Mouse (Mus musculus) lung, embryonic 14.5 days (tissue): Measurements from ENCODE around the gene Hist1h2bn. TPM values are rescaled to one million over a fixed set of nuclear protein-coding genes. Genes with fewer than 3 reads are reported as not detected.
A peak's percentile ranks its signal among the peaks of the same experiment; 100 is the strongest.
"Not testable (repeated sequence)": the region's sequence is repeated elsewhere in the genome, so short reads cannot be mapped to it uniquely, and the experiment has no call there.

ENCODE experiments used
- ATAC-seq: fragments of 200-750 bp; cut with Nextera tagmentation; 2 replicates; pipeline ENCODE4 v1.8.0; 2017; ENCODE audit warnings: mild to moderate bottlenecking, moderate TSS enrichment, moderate library complexity; ENCODE audit not compliant: insufficient read depth
- DNase-seq: peaks from one replicate; pipeline ENCODE4 v3.0.0-alpha.2; 2015
- H3K27ac ChIP-seq: fragments of 300-500 bp; sonication (generic); 2 replicates; pipeline ENCODE4 v1.5.1; 2014; ENCODE audit warnings: low read depth, mild to moderate bottlenecking, moderate library complexity
- H3K27me3 ChIP-seq: fragments of 300-500 bp; sonication (generic); 2 replicates; pipeline ENCODE4 v1.6.1; 2014; ENCODE audit warnings: low read length, control low read depth; ENCODE audit not compliant: insufficient read depth
- H3K36me3 ChIP-seq: fragments of 300-500 bp; sonication (generic); 2 replicates; pipeline ENCODE4 v1.6.1; 2014; ENCODE audit warnings: control low read depth; ENCODE audit not compliant: insufficient read depth
- H3K4me1 ChIP-seq: fragments of 300-500 bp; sonication (generic); 2 replicates; pipeline ENCODE4 v1.6.1; 2014; ENCODE audit warnings: antibody characterized with exemption, control low read depth; ENCODE audit not compliant: insufficient read depth
- H3K4me2 ChIP-seq: fragments of 300-500 bp; sonication (generic); 2 replicates; pipeline ENCODE4 v1.6.1; 2014; ENCODE audit warnings: mild to moderate bottlenecking
- H3K4me3 ChIP-seq: fragments of 300-500 bp; sonication (generic); 2 replicates; pipeline ENCODE4 v1.5.1; 2014; ENCODE audit warnings: low read depth, low read length
- H3K9ac ChIP-seq: fragments of 300-500 bp; sonication (generic); 2 replicates; pipeline ENCODE4 v1.6.1; 2014
- H3K9me3 ChIP-seq: fragments of 300-500 bp; sonication (generic); 2 replicates; pipeline ENCODE4 v1.6.1; 2016; ENCODE audit warnings: low read depth, low read length, control low read depth
- CTCF ChIP-seq: IDR thresholded peaks from 2 replicates; pipeline ENCODE4 v1.5.1; 2016; ENCODE audit warnings: antibody characterized with exemption, low read depth
- WGBS: fragments of 180-500 bp; shearing (Covaris S2); extraction: QIAGEN DNeasy Blood & Tissue Kit; methylation state at CpG from one replicate; pipeline ENCODE4 v1.1.7; 2014; 5-methylcytosine and 5-hydroxymethylcytosine counted together
- polyA plus RNA-seq: library from polyadenylated mRNA; unstranded; fragments of >200 nt; fragmentation: Nextera tagmentation; extraction: Ambion mirVana; gene quantifications from 2 replicates; pipeline ENCODE4 v1.2.1, GENCODE M21; 2014

Hist1h2bn gene
- polyA plus RNA-seq, 1 experiment from 2014 or later, result 3.1 TPM

DNA sequence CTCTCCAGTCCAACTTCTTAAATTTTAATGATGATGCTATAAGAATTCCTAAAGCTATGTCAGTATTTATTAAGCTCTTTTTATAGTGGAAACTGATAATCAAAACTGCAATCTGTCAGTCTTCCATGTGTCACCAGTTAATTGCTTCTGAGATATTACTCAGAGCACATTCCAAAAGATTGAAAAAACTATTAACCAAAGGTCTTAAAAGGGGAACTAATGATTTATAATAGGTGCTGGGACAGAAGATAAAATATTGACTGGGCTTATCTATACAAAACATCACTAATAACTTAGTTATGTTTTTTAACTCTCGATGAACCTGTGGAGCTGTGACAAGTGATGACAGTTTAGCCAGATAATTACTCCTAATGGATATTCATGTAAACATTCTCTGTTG, 8.9 kb upstream of the Hist1h2bn start:
- DNase-seq (no peak), ATAC-seq (no peak)
- Histone ChIP-seq H3K36me3 (no peaks in the 10 kb centered on the region), H3K4me3 (no peak overlapping the region), H3K27ac (no peak overlapping the region), H3K4me2 (no peak overlapping the region), H3K4me1 (no peaks in the 10 kb centered on the region), H3K9me3 (no peaks in the 10 kb centered on the region), H3K9ac (no peak overlapping the region), H3K27me3 (no peaks in the 10 kb centered on the region)
- 42% methylated on average over 1 of the region's 1 CpGs for WGBS
- TF ChIP-seq CTCF, result no peak

DNA sequence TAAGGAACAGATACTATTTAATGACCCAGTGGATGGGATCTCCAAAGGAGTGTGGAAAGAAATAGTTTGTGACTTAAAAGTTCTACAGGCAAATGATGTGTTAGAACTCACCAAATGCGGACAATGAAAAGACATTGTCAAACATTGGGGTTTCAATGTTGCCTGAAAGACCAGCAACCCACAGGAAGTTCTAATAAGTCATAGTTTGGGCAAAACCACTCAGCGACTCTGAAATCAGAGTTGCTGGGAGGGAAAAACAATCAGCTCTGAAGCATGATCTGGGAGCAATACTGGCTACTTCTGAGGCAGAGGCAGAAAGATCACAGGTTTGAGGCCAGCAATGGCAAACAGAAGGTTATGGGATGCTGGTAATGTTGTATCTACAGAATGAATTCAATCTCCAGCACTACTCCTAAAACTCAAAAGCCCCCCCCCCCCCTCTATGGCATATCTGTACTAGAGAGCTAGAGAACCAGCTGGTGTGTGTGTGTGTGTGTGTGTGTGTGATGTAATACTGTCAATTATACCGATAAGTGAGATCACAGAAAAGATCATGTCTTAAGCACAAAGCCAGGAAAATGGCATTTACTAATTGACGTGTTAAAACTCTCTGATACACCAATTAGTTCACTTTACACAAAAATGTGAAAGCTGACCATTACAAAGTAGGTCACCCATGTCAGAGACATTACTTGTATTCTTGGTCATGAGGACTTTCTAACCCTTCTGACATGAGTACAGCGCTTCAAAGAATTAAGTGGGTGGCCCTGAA, 4.3 kb upstream of the Hist1h2bn start:
- peak; percentile 68 for DNase-seq
- WGBS, result 2% methylated on average over 5 of the region's 5 CpGs
- Histone ChIP-seq H3K36me3 (no peaks in the 10 kb centered on the region), H3K4me2 (peak overlapping the region; percentile 84), H3K27me3 (no peaks in the 10 kb centered on the region), H3K4me1 (no peaks in the 10 kb centered on the region), H3K9ac (peak overlapping the region; percentile 82), H3K27ac (peak overlapping the region; percentile 97), H3K9me3 (no peaks in the 10 kb centered on the region), H3K4me3 (peak overlapping the region; percentile 57)
- TF ChIP-seq CTCF, result no peak
- ATAC-seq, result no peak

DNA sequence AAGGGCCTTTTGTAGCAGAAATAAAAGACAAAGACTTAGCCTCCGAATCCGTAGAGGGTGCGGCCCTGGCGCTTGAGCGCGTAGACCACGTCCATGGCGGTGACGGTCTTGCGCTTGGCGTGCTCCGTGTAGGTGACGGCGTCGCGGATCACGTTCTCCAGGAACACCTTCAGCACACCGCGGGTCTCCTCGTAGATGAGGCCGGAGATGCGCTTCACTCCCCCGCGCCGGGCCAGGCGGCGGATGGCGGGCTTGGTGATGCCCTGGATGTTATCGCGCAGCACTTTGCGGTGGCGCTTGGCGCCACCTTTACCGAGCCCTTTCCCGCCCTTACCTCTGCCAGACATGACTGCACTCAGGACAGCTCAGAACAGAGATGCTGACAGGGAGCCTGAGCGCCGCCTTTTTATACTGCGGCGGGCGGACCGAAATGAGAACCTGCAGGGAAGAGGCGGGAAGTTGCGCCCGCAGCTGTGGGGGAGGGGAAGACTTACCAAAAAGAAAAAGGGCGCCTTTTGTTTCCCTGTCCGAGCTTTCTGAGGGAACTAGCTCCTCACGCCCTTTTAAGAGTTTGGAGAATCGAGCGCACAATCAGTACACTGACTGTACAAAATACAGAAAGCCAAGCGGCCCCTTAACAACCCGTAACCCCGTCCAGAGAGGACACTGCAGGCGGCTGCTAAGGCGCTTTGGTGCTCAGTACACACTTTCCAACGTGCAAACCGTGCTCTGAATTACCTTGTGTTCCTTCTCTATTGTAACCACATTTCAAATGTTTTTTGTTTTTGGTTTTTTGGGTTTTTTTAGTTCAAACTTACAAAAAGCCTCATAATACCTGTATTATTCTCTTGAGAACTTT, 3.5 kb upstream of the Hist1h2bn start, which contains the start of gene Hist1h4k:
Gene Hist1h4k (minus strand): TSS at position 347 of the 859 bp plus-strand sequence.
- ATAC-seq (peak; percentile 85), DNase-seq (peak; percentile 98)
- WGBS, result under 1% methylated on average over 42 of the region's 56 CpGs
- H3K27ac ChIP-seq, result peak within 1 kb of the TSS; percentile 98
- H3K27me3 ChIP-seq, H3K4me1 ChIP-seq, H3K36me3 ChIP-seq, H3K9me3 ChIP-seq: not testable (repeated sequence)
- H3K9ac ChIP-seq, result peak within 1 kb of the TSS; percentile 82
- peak within 1 kb of the TSS; percentile 84 for H3K4me2 ChIP-seq
- peak within 1 kb of the TSS; percentile 57 for H3K4me3 ChIP-seq

DNA sequence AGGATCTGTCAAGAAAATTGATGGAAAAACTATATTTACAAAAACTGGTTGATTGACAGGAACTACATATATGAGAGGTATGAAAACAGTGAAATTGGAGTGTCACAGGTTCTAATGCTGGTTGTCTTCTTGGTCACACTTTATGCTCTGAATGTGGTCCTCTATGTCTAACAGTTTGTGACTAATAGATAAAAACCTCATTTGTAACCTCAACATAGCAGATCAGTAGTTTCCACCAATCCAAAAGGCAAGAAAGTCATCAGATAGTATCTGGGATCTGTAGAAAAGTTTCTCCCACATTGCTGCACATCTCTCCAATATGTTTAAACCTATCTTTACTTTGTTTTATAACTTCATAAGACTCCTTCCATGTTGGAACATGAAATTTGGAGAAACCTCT, 2.5 kb upstream of the Hist1h2bn start:
- no peaks in the 10 kb centered on the region for H3K27me3 ChIP-seq
- H3K4me3 ChIP-seq, result 0 out of 2 replicates have a peak overlapping the region, but pooled peaks have one; percentile 46
- no peak overlapping the region for H3K9ac ChIP-seq
- ATAC-seq, result no peak
- peak; percentile 9 for DNase-seq
- peak overlapping the region; percentile 75 for H3K4me2 ChIP-seq
- no peaks in the 10 kb centered on the region for H3K4me1 ChIP-seq
- no peaks in the 10 kb centered on the region for H3K9me3 ChIP-seq
- H3K36me3 ChIP-seq, result no peaks in the 10 kb centered on the region
- peak overlapping the region; percentile 98 for H3K27ac ChIP-seq
- TF ChIP-seq CTCF, result no peak

DNA sequence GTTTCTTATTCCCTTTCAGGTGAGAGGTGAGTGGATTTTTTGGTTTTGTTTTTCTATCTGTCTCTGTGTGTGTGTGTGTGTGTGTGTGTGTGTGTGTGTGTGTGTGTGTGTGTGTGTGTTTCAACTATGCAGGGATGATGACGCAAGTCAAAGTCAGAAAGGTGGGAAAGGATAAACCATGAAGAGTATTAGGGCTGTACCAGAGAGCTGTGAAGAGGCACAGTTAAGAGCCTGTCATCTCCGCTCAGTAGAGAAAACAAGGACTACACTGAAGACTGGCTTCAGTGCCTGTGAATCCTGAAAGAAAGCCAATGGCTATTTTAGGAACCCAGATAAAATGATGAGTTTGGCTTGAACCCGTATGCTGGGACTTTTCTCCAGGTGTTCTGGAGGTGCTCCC, 2.1 kb upstream of the Hist1h2bn start:
- Histone ChIP-seq H3K4me2 (peak overlapping the region; percentile 75), H3K9me3 (no peaks in the 10 kb centered on the region), H3K27ac (peak overlapping the region; percentile 98), H3K27me3 (no peaks in the 10 kb centered on the region), H3K4me3 (peak overlapping the region; percentile 46; the same call in 1 of the 2 replicates), H3K9ac (peak overlapping the region; percentile 71), H3K36me3 (no peaks in the 10 kb centered on the region), H3K4me1 (no peaks in the 10 kb centered on the region)
- DNase-seq (peak; percentile 15), ATAC-seq (no peak)
- no peak for TF ChIP-seq CTCF
- 54% methylated on average over 3 of the region's 3 CpGs for WGBS

DNA sequence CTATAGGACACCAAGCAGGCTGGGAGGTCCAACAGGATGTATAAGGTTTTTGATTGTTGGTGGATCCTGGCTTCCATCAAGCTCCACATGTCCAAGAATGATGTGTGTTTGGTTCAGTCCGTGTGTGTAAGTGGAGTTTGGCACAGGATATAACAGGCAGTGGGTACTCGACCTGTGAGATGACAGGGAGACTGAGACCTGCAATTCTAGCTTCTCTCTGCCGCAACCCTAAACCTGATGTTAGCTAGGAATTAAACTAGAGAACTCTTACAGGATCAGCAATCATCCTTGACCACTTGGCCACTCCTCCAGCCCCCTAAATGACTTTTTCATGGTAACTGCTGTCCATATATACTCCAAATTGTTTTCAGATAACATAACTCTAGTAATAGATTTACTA, 1.6 kb upstream of the Hist1h2bn start:
- H3K9me3 ChIP-seq, result no peaks in the 10 kb centered on the region
- H3K4me2 ChIP-seq, result peak overlapping the region; percentile 75
- DNase-seq, result peak; percentile 42
- H3K4me3 ChIP-seq, result peak overlapping the region; percentile 46
- no peaks in the 10 kb centered on the region for H3K36me3 ChIP-seq
- no peak for TF ChIP-seq CTCF
- WGBS, result 32% methylated on average over 3 of the region's 3 CpGs
- no peaks in the 10 kb centered on the region for H3K27me3 ChIP-seq
- peak overlapping the region; percentile 71 for H3K9ac ChIP-seq
- no peaks in the 10 kb centered on the region for H3K4me1 ChIP-seq
- ATAC-seq, result no peak
- H3K27ac ChIP-seq, result peak overlapping the region; percentile 98

DNA sequence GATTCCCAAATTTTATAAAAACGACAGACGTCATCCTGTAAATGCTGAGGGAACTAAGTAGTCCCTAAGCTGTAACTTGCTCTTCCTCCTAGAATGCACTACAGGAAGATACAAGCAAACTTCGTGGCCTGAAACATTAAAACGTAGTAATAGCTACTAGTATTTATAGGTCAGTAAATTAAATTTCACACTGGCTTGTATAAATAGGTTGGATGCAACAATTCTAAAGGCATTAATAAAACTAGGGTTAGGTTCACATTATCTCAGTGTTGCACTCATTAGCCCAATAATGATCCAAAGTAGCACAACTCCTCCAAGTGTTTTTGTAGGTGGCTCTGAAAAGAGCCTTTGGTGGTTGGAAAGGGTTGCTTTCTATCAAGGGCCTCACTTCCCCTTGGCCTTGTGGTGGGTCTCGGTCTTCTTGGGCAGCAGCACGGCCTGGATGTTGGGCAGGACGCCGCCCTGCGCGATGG, 836 bp upstream of the Hist1h2bn start:
- no peaks in the 10 kb centered on the region for H3K9me3 ChIP-seq
- H3K9ac ChIP-seq, result peak overlapping the region; percentile 71
- peak overlapping the region; percentile 46 for H3K4me3 ChIP-seq
- H3K36me3 ChIP-seq, result no peaks in the 10 kb centered on the region
- H3K27me3 ChIP-seq, result no peaks in the 10 kb centered on the region
- no peak for TF ChIP-seq CTCF
- H3K4me2 ChIP-seq, result peak overlapping the region; percentile 75
- no peaks in the 10 kb centered on the region for H3K4me1 ChIP-seq
- peak overlapping the region; percentile 98 for H3K27ac ChIP-seq
- DNase-seq (peak; percentile 62), ATAC-seq (no peak)
- WGBS, result 1% methylated on average over 10 of the region's 10 CpGs

DNA sequence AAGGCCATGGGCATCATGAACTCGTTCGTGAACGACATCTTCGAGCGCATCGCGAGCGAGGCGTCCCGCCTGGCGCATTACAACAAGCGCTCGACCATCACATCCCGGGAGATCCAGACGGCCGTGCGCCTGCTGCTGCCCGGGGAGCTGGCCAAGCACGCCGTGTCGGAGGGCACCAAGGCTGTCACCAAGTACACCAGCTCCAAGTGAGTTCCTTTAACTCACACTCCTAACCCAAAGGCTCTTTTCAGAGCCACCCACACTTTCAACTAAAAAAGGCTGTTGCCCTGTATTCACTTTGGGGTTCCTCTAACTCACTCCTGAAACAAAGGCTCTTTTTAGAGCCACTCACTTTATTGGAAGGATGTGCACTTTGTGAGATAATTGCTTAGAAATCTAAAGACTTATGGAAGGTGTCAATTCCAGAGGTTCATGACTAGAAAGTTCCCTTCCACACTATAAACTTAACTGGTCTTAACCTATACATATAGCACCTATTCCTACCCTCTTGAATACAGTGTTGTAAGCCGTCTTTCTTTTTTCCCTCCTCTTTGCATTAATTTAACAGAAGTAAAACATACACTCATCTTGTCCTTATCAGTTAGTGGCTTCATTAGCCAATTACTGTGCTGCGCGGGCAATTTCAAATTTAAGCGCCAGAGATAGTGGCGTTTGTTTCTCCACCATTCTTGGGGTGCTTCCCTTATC, 525 bp downstream of the Hist1h2bn start:
- Histone ChIP-seq H3K4me2 (peak overlapping the region; percentile 75), H3K9ac (peak overlapping the region; percentile 79), H3K27ac (peak overlapping the region; percentile 98), H3K4me3 (peak overlapping the region; percentile 46)
- peak; percentile 7; the same call in 1 of the 2 replicates for ATAC-seq
- H3K27me3 ChIP-seq, H3K36me3 ChIP-seq, H3K4me1 ChIP-seq, H3K9me3 ChIP-seq: not testable (repeated sequence)
- WGBS, result under 1% methylated on average over 15 of the region's 26 CpGs
- peak; percentile 86 for DNase-seq
